Mouse (Mus musculus): ENCODE data around the gene Tasp1.
"Not testable (repeated sequence)": the region's sequence is repeated elsewhere in the genome, so short reads cannot be mapped to it uniquely, and the experiment has no call there.

Gene Tasp1

GRCm38 (mm10) chr2:140058125-140058524, 8.5 kb downstream of the Tasp1 start:
- no peak for DNase-seq (ENCODE audit: low read depth, low spot score)

- DNase-seq (ENCODE audit: low read depth, low spot score), result no peak
These were observed 14.9 kb downstream of the Tasp1 start for GRCm38 (mm10) chr2:140051607-140052126.

- DNase-seq (ENCODE audit: low read depth, low spot score), result no peak
These were observed 24.0 kb downstream of the Tasp1 start for GRCm38 (mm10) chr2:140042522-140043131.

GRCm38 (mm10) chr2:140042081-140042480, 24.5 kb downstream of the Tasp1 start:
- DNase-seq (ENCODE audit: low read depth, low spot score), result no peak

GRCm38 (mm10) chr2:140037459-140037858, 29.1 kb downstream of the Tasp1 start:
- DNase-seq (ENCODE audit: low read depth, low spot score), result no peak

GRCm38 (mm10) chr2:140036854-140037253, 29.8 kb downstream of the Tasp1 start:
- DNase-seq (ENCODE audit: low read depth, low spot score), result no peak

- no peak for DNase-seq (ENCODE audit: low read depth, low spot score)
These were observed 41.7 kb downstream of the Tasp1 start for GRCm38 (mm10) chr2:140024937-140025336.

- DNase-seq (ENCODE audit: low read depth, low spot score), result no peak
These were observed 59.2 kb downstream of the Tasp1 start for GRCm38 (mm10) chr2:140007406-140007805.

GRCm38 (mm10) chr2:139998170-139998569, 68.4 kb downstream of the Tasp1 start:
- DNase-seq (ENCODE audit: low read depth, low spot score), result no peak

GRCm38 (mm10) chr2:139989907-139990306, 76.7 kb downstream of the Tasp1 start:
- DNase-seq (ENCODE audit: low read depth, low spot score), result not testable (repeated sequence)

- DNase-seq (ENCODE audit: low read depth, low spot score), result no peak
These were observed 99.2 kb downstream of the Tasp1 start for GRCm38 (mm10) chr2:139967451-139967850.

- no peak for DNase-seq (ENCODE audit: low read depth, low spot score)
These were observed 100.3 kb downstream of the Tasp1 start for GRCm38 (mm10) chr2:139966288-139966687.

GRCm38 (mm10) chr2:139948843-139949242, 117.8 kb downstream of the Tasp1 start:
- no peak for DNase-seq (ENCODE audit: low read depth, low spot score)

- DNase-seq (ENCODE audit: low read depth, low spot score), result no peak
These were observed 129.0 kb downstream of the Tasp1 start for GRCm38 (mm10) chr2:139937581-139937980.

- no peak for DNase-seq (ENCODE audit: low read depth, low spot score)
These were observed 132.0 kb downstream of the Tasp1 start for GRCm38 (mm10) chr2:139934577-139934976.

GRCm38 (mm10) chr2:139934033-139934572, 132.5 kb downstream of the Tasp1 start:
- no peak for DNase-seq (ENCODE audit: low read depth, low spot score)

GRCm38 (mm10) chr2:139932211-139932610, 134.4 kb downstream of the Tasp1 start:
- no peak for DNase-seq (ENCODE audit: low read depth, low spot score)

- DNase-seq (ENCODE audit: low read depth, low spot score), result no peak
These were observed 141.7 kb downstream of the Tasp1 start for GRCm38 (mm10) chr2:139924937-139925336.

- DNase-seq (ENCODE audit: low read depth, low spot score), result not testable (repeated sequence)
These were observed 145.2 kb downstream of the Tasp1 start for GRCm38 (mm10) chr2:139921395-139921794.

GRCm38 (mm10) chr2:139919757-139920156, 146.8 kb downstream of the Tasp1 start:
- DNase-seq (ENCODE audit: low read depth, low spot score), result no peak

- DNase-seq (ENCODE audit: low read depth, low spot score), result no peak
These were observed 160.0 kb downstream of the Tasp1 start for GRCm38 (mm10) chr2:139906441-139907157.

GRCm38 (mm10) chr2:139891405-139892089, 175.1 kb downstream of the Tasp1 start:
- DNase-seq (ENCODE audit: low read depth, low spot score), result no peak

Measured in retina, postnatal 7 days (tissue).